ENCODE assay signal across 7 mouse cellular contexts in the genomic region with DNA sequence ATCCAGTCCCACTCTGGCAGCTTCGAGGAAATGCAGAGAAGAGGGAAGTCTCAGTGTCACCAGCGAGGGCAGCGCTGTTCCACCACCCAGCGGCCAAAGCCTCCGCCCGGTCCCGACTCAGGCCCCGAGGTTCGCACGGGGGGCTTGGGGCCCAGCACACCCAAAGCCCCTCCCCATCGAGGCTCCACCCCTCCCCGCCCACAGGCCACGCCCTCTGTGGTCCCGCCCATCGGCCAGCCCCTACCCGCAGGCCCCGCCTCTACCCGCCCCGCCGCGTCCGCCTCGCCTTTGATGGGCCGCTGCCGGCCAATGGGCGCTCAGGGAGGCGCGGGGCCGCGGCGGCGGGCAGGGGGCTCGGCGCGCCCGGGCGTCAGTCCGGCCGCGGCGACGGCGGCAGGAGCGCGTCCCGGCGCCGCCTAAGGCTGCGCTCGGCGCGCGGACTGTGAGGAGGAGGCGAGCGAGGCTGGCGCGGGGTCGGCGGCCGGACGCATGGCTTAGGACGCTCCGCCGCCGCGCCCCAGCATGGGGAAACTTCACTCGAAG. TPM values are rescaled to one million over a fixed set of nuclear protein-coding genes. Genes with fewer than 3 reads are reported as not detected.
DNase-seq lines count a peak whose midpoint lies in the region; ATAC-seq and TF ChIP-seq lines count a peak whose summit lies in the region.

A gene (plus strand): TSS at position 370 of the 543 bp plus-strand sequence.

- TF ChIP-seq POLR2A in bone marrow macrophage, adult 2 months (IDR thresholded peaks at IDR 0.05; ENCODE audit: borderline replicate concordance, low read depth, low read length), result no peak

- TF ChIP-seq CTCF in bone marrow macrophage, adult 2 months (IDR thresholded peaks at IDR 0.05; ENCODE audit: low read depth, low read length), result no peak
- TF ChIP-seq CTCF in midbrain, postnatal 0 days (IDR thresholded peaks at IDR 0.05), result peak; percentile 57

- peak within 1 kb of the TSS; percentile 80 for H3K4me2 ChIP-seq in embryonic facial prominence, embryonic 13.5 days
- peak within 1 kb of the TSS; percentile 87 for H3K4me2 ChIP-seq in kidney, embryonic 14.5 days (replicated peaks; ENCODE audit: low read depth, low read length)
- H3K4me2 ChIP-seq in limb, embryonic 15.5 days, result peak within 1 kb of the TSS; percentile 91
- peak within 1 kb of the TSS; percentile 99 for H3K4me2 ChIP-seq in midbrain, postnatal 0 days (ENCODE audit: low read depth, low read length, poor library complexity, severe bottlenecking)

- H3K36me3 ChIP-seq in embryonic facial prominence, embryonic 13.5 days, result peaks cover 7% of the 10 kb centered on the region; the same call in 1 of the 2 replicates
- peaks cover 3% of the 10 kb centered on the region; the same call in 1 of the 2 replicates for H3K36me3 ChIP-seq in kidney, embryonic 14.5 days (ENCODE audit: control insufficient read depth, insufficient read depth, low read length)
- no peaks in the 10 kb centered on the region for H3K36me3 ChIP-seq in limb, embryonic 15.5 days
- no peaks in the 10 kb centered on the region for H3K36me3 ChIP-seq in midbrain, postnatal 0 days (ENCODE audit: insufficient read depth, low read length)
- no peaks in the 10 kb centered on the region for H3K36me3 ChIP-seq in splenic B cell, adult 2 months (ENCODE audit: control insufficient read depth, insufficient read depth, low read length, poor library complexity, severe bottlenecking)

- H3K27ac ChIP-seq in bone marrow macrophage, adult 2 months (ENCODE audit: insufficient read depth, low read depth, low read length), result no peak within 1 kb of the TSS
- peak within 1 kb of the TSS; percentile 90 for H3K27ac ChIP-seq in embryonic facial prominence, embryonic 13.5 days
- H3K27ac ChIP-seq in kidney, embryonic 14.5 days (ENCODE audit: low read depth, low read length), result peak within 1 kb of the TSS; percentile 55; the same call in 1 of the 2 replicates
- H3K27ac ChIP-seq in limb, embryonic 15.5 days, result peak within 1 kb of the TSS; percentile 89
- peak within 1 kb of the TSS; percentile 55 for H3K27ac ChIP-seq in midbrain, postnatal 0 days (ENCODE audit: low read depth, low read length)

- no peaks in the 10 kb centered on the region for H3K4me1 ChIP-seq in bone marrow macrophage, adult 2 months (ENCODE audit: control insufficient read depth, insufficient read depth, low read length)
- H3K4me1 ChIP-seq in embryonic facial prominence, embryonic 13.5 days, result peaks cover 60% of the 10 kb centered on the region
- peaks cover 37% of the 10 kb centered on the region for H3K4me1 ChIP-seq in kidney, embryonic 14.5 days (ENCODE audit: control insufficient read depth, insufficient read depth, low read length)
- peaks cover 53% of the 10 kb centered on the region for H3K4me1 ChIP-seq in limb, embryonic 15.5 days
- H3K4me1 ChIP-seq in midbrain, postnatal 0 days (ENCODE audit: insufficient read depth, low read length), result 0 out of 2 replicates have a peak, but pooled peaks cover 3% of the 10 kb centered on the region

- H3K9ac ChIP-seq in embryonic facial prominence, embryonic 13.5 days, result peak within 1 kb of the TSS; percentile 93
- peak within 1 kb of the TSS; percentile 86 for H3K9ac ChIP-seq in kidney, embryonic 14.5 days (ENCODE audit: low read depth, low read length)
- H3K9ac ChIP-seq in limb, embryonic 15.5 days, result peak within 1 kb of the TSS; percentile 77
- peak within 1 kb of the TSS; percentile 66 for H3K9ac ChIP-seq in midbrain, postnatal 0 days (replicated peaks; ENCODE audit: low read length, poor library complexity, severe bottlenecking)

- H3K27me3 ChIP-seq in embryonic facial prominence, embryonic 13.5 days, result peaks cover 7% of the 10 kb centered on the region; the same call in 1 of the 2 replicates
- 0 out of 2 replicates have a peak, but pooled peaks cover 4% of the 10 kb centered on the region for H3K27me3 ChIP-seq in kidney, embryonic 14.5 days (ENCODE audit: control insufficient read depth, insufficient read depth, low read length)
- H3K27me3 ChIP-seq in limb, embryonic 15.5 days, result peaks cover 17% of the 10 kb centered on the region; the same call in 1 of the 2 replicates
- peaks cover 3% of the 10 kb centered on the region; the same call in 1 of the 2 replicates for H3K27me3 ChIP-seq in midbrain, postnatal 0 days (ENCODE audit: insufficient read depth, low read length)
- peaks cover 2% of the 10 kb centered on the region; the same call in 1 of the 2 replicates for H3K27me3 ChIP-seq in splenic B cell, adult 2 months (ENCODE audit: control insufficient read depth, insufficient read depth, low read length, poor library complexity, severe bottlenecking)

- ATAC-seq in embryonic facial prominence, embryonic 13.5 days (ENCODE audit: insufficient number of reproducible peaks, insufficient read depth, low FRiP score, low TSS enrichment, low read depth), result peak; percentile 82
- peak; percentile 90 for ATAC-seq in kidney, embryonic 14.5 days (ENCODE audit: low FRiP score, low TSS enrichment)
- ATAC-seq in limb, embryonic 15.5 days (ENCODE audit: insufficient number of reproducible peaks, low FRiP score, low TSS enrichment, low read depth), result peak; percentile 85
- ATAC-seq in midbrain, postnatal 0 days (ENCODE audit: low FRiP score), result peak; percentile 88

- H3K9me3 ChIP-seq in embryonic facial prominence, embryonic 13.5 days, result no peaks in the 10 kb centered on the region
- no peaks in the 10 kb centered on the region for H3K9me3 ChIP-seq in kidney, embryonic 14.5 days (ENCODE audit: control insufficient read depth, low read length)
- no peaks in the 10 kb centered on the region for H3K9me3 ChIP-seq in limb, embryonic 15.5 days
- no peaks in the 10 kb centered on the region for H3K9me3 ChIP-seq in midbrain, postnatal 0 days (ENCODE audit: low read length)

- H3K4me3 ChIP-seq in bone marrow macrophage, adult 2 months (ENCODE audit: insufficient read depth, low read length), result peak within 1 kb of the TSS; percentile 52
- peak within 1 kb of the TSS; percentile 86 for H3K4me3 ChIP-seq in embryonic facial prominence, embryonic 13.5 days
- H3K4me3 ChIP-seq in kidney, embryonic 14.5 days (ENCODE audit: low read length), result peak within 1 kb of the TSS; percentile 82
- H3K4me3 ChIP-seq in limb, embryonic 15.5 days, result peak within 1 kb of the TSS; percentile 84
- H3K4me3 ChIP-seq in midbrain, postnatal 0 days (ENCODE audit: low read depth, low read length), result peak within 1 kb of the TSS; percentile 76

- WGBS in embryonic facial prominence, embryonic 13.5 days, result 0% methylated on average over 33 of the region's 67 CpGs
- under 1% methylated on average over 65 of the region's 67 CpGs for WGBS in kidney, embryonic 14.5 days
- WGBS in limb, embryonic 15.5 days, result 0% methylated on average over 52 of the region's 67 CpGs
- under 1% methylated on average over 35 of the region's 67 CpGs for WGBS in midbrain, postnatal 0 days

- DNase-seq in heart, adult 9 months (ENCODE audit: low spot score in 2 of 2), result peak; percentile 59
- peak; percentile 91 for DNase-seq in midbrain, postnatal 0 days (ENCODE audit: low spot score)
- DNase-seq in splenic B cell, adult 2 months (ENCODE audit: low read depth, low spot score), result peak; percentile 68

RNA-seq across cellular contexts. Expression of the gene that starts here (rescaled TPM):
- polyA plus RNA-seq in bone marrow macrophage, adult 2 months (2012; ENCODE audit: insufficient read depth, insufficient read length, missing spikeins), result not detected in 2 replicates
- polyA plus RNA-seq in embryonic facial prominence, embryonic 13.5 days (2015; fragmentation: Nextera tagmentation; extraction: Ambion mirVana), result 101 and 122 TPM in 2 replicates
- polyA plus RNA-seq in kidney, embryonic 14.5 days (2014; fragmentation: Nextera tagmentation; extraction: Ambion mirVana), result 52.4 and 60.9 TPM in 2 replicates
- 63.5 and 67.2 TPM in 2 replicates for polyA plus RNA-seq in limb, embryonic 15.5 days (2015; fragmentation: Nextera tagmentation; extraction: Ambion mirVana)
- 36.9 and 48.9 TPM in 2 replicates for total RNA-seq in midbrain, postnatal 0 days (2014; rRNA removed)
- 35.7 and 36.4 TPM in 2 replicates for polyA plus RNA-seq in midbrain, postnatal 0 days (2015; fragmentation: Nextera tagmentation; extraction: Ambion mirVana)

Comparison
In these comparisons a context has a peak if more than half of its experiments do, and no peak if none do; other contexts are left out.
1. RNA of the gene that starts here (polyA plus RNA-seq): 101 to 122 TPM in embryonic facial prominence, embryonic 13.5 days, 63.5 to 67.2 TPM in limb, embryonic 15.5 days, 52.4 to 60.9 TPM in kidney, embryonic 14.5 days and 35.7 to 36.4 TPM in midbrain, postnatal 0 days; not detected in bone marrow macrophage, adult 2 months; every median in the first group is over 10 times any median in the second.
2. Peak in every context shown above with its lines, with median percentiles within 50 percentile points of each other: H3K4me3 ChIP-seq, ATAC-seq, H3K4me2 ChIP-seq, H3K9ac ChIP-seq and DNase-seq.